Mouse (Mus musculus): ENCODE measurements at regions not wholly inside any gene's neighbourhood (a gene's known extent, or its start where the extent isn't known, plus 50 kb on each side); places are given as distances from the start of the nearest gene placed in this dataset.

DNA sequence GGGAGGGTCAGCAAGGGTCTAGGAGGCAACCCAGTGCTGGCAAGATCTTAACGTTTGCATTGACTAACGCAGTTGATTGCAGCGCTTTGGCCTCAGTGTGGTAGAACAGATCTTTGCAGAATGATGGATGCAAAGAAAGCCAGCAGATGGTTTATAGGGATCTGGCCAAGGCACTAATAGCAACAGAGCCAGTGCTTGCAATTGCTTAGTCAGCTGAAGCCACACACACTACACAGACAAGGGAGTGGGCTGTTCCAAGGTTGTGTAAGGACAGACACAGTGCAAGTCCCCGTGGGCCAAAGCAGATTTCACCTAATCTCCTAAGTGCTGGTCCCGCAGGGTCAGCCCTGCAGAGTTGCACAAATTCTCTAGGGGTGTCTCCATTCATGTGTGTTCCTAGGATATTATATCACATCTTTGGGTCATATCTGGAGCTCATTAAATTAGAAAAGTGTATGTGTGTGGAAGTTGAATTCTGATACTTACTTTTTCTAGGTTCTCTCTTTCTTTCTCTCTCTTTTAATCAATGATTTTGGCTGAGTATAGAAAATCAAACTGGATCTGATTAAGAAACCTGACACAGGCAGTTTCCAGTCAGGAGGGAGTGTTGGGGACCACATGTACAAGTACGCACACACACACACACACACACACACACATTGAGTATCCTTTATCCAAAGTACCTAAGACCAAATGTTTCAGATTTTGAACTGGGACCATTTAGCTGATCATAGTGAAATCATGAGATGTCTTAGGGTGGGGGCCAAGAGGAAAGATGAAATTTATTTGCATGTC, 68.5 kb upstream of the Mboat1 start:
- no peak for DNase-seq
- no peaks in the 10 kb centered on the region for H3K4me1 ChIP-seq (ENCODE audit: control insufficient read depth, insufficient read depth, low read length)
- no peak overlapping the region for H3K4me3 ChIP-seq (replicated peaks; ENCODE audit: extremely low read depth, low read depth, low read length)
- WGBS, result 69% methylated on average over 6 of the region's 6 CpGs
- TF ChIP-seq POLR2A (IDR thresholded peaks at IDR 0.05; ENCODE audit: borderline replicate concordance, extremely low read depth, low read depth, low read length), result no peak
- TF ChIP-seq CTCF (IDR thresholded peaks at IDR 0.05; ENCODE audit: insufficient read depth, low read length), result no peak

DNA sequence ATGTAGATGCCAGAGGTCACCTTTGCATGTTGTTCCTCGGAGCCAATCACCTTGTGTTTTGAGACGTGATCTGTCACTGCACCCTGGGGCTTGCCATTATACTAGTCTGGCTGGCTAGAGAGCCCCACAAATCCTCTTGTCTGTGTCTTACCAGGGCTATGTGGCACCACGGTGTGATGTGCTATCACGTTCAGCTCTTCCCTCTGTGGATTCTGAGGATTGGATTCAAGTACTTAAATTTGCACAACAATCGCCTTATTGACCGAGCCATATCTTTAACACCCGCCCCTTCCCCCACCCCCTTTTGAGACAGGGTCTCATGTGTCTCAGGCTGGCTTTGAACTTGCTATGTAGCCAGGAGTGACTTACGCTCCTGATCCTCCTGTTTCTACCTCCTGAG, 70.8 kb upstream of the Mboat1 start:
- WGBS, result 67% methylated on average over 8 of the region's 8 CpGs
- no peak for TF ChIP-seq CTCF (IDR thresholded peaks at IDR 0.05; ENCODE audit: insufficient read depth, low read length)
- no peak for TF ChIP-seq POLR2A (IDR thresholded peaks at IDR 0.05; ENCODE audit: borderline replicate concordance, extremely low read depth, low read depth, low read length)
- no peak overlapping the region for H3K4me3 ChIP-seq (replicated peaks; ENCODE audit: extremely low read depth, low read depth, low read length)

DNA sequence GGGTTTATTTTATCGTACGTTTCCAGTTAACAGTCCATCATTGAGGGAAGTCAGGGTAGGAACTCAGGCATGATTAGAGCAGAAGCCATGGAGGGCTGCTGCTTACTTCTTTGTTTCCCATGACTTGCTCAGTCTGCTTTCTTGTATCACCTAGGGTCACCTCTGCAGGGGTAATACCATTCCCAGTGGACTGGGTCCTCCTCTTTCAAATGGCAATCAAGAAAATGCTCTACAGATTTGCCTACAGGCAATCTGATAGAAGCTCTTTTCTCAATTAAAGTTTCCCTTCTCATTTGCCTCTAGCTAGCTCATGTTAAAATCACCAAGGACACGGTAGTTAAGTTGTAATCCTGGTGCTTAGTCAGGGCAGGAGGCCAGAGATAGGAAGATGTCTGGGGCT, 72.5 kb upstream of the Mboat1 start:
- WGBS, result 74% methylated on average over 3 of the region's 3 CpGs
- no peak for TF ChIP-seq CTCF (IDR thresholded peaks at IDR 0.05; ENCODE audit: insufficient read depth, low read length)
- TF ChIP-seq POLR2A (IDR thresholded peaks at IDR 0.05; ENCODE audit: borderline replicate concordance, extremely low read depth, low read depth, low read length), result no peak

More for the DNA sequence above, 70.8 kb upstream of the Mboat1 start:
- no peaks in the 10 kb centered on the region for H3K4me1 ChIP-seq (ENCODE audit: control insufficient read depth, insufficient read depth, low read length)
- DNase-seq, result no peak

DNA sequence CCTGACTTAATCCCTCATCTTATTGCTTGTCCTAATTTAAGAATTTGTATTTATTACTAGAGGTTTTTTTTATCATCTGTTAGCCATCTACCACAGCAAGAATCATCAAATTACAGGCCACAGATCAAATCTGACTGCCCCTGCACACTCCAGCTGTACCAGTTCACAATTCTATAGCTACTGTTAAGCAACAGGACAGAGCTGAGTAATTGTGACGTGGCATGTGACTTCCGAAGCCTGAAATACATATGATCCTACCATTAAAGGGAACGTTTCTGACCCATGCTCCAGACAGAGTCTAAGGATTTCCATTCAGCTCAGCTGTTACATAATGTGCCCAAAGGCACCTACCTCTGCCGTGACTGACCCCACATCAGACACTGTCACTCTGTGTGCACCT, 74.0 kb upstream of the Mboat1 start:
- no peak for DNase-seq
- H3K4me3 ChIP-seq (replicated peaks; ENCODE audit: extremely low read depth, low read depth, low read length), result no peak overlapping the region
- TF ChIP-seq CTCF (IDR thresholded peaks at IDR 0.05; ENCODE audit: insufficient read depth, low read length) (no peak), POLR2A (IDR thresholded peaks at IDR 0.05; ENCODE audit: borderline replicate concordance, extremely low read depth, low read depth, low read length) (no peak)
- no peaks in the 10 kb centered on the region for H3K4me1 ChIP-seq (ENCODE audit: control insufficient read depth, insufficient read depth, low read length)
- WGBS, result 82% methylated on average over 4 of the region's 4 CpGs

More for the DNA sequence above, 72.5 kb upstream of the Mboat1 start:
- DNase-seq, result no peak
- H3K4me1 ChIP-seq (ENCODE audit: control insufficient read depth, insufficient read depth, low read length), result no peaks in the 10 kb centered on the region
- H3K4me3 ChIP-seq (replicated peaks; ENCODE audit: extremely low read depth, low read depth, low read length), result no peak overlapping the region

DNA sequence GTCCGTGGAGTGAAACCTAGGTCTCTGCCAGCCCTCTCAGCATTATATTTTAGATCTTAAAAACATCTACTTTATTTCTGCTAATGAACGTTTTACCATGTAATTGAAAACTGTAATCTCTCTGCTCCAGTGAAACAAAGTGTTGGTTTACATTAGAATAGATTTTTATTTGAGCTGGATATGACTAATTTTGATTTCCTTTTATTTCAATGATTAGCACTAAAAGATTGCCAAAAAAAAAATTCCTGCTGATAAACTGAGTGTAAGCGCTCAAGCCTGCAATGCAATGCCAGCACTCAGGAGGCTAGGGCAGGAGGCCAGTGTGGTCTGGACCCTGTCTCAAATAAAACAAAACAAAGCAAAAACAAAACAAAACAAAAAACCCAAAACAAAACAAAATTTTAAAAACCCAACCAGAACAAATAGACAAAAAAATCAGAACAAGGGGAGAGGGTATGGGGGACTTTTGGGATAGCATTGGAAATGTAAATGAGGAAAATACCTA, 69.3 kb upstream of the E2f3 start:
- Histone ChIP-seq H3K4me3 (replicated peaks; ENCODE audit: extremely low read depth, low read depth, low read length) (no peak overlapping the region), H3K4me1 (ENCODE audit: control insufficient read depth, insufficient read depth, low read length) (no peaks in the 10 kb centered on the region)
- TF ChIP-seq CTCF (IDR thresholded peaks at IDR 0.05; ENCODE audit: insufficient read depth, low read length) (no peak), POLR2A (IDR thresholded peaks at IDR 0.05; ENCODE audit: borderline replicate concordance, extremely low read depth, low read depth, low read length) (no peak)
- no peak for DNase-seq
- WGBS, result 62% methylated on average over 3 of the region's 3 CpGs

DNA sequence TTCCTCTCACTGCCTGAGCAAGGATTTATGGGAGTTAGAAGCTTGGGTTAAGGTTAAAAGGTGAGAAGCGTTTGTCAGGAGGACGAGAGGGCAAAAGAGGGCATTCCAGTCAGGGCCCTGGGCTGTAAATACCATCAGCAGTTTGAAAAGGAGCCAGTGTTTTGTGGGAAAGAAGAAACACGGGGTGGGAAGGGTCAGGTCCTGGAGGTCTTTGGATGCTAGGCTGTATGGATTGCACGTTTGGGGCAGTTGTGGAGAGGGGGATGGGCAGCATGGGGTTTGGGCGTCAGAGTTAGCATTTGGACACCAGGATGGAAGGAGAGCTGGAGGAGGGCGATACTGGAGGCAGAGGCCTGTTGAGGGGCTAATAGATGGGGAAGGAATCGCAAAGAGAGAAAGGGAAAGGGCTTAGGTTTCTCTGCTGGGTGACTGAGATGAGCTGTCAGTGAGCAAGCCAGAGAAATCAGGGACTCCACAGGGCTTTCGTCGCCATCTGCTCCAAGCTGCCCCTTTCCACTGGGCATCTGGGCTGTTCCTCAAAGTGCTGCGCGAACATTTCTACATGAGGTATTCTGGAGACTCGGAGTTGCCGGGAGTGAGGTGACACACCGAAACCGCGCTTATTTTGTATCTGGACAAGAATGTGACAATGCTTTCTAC, 66.2 kb upstream of the E2f3 start:
- Histone ChIP-seq H3K4me3 (replicated peaks; ENCODE audit: extremely low read depth, low read depth, low read length) (no peak overlapping the region), H3K4me1 (ENCODE audit: control insufficient read depth, insufficient read depth, low read length) (no peaks in the 10 kb centered on the region)
- DNase-seq, result no peak
- TF ChIP-seq POLR2A (IDR thresholded peaks at IDR 0.05; ENCODE audit: borderline replicate concordance, extremely low read depth, low read depth, low read length), result no peak
- no peak for TF ChIP-seq CTCF (IDR thresholded peaks at IDR 0.05; ENCODE audit: insufficient read depth, low read length)
- WGBS, result 64% methylated on average over 16 of the region's 16 CpGs

DNA sequence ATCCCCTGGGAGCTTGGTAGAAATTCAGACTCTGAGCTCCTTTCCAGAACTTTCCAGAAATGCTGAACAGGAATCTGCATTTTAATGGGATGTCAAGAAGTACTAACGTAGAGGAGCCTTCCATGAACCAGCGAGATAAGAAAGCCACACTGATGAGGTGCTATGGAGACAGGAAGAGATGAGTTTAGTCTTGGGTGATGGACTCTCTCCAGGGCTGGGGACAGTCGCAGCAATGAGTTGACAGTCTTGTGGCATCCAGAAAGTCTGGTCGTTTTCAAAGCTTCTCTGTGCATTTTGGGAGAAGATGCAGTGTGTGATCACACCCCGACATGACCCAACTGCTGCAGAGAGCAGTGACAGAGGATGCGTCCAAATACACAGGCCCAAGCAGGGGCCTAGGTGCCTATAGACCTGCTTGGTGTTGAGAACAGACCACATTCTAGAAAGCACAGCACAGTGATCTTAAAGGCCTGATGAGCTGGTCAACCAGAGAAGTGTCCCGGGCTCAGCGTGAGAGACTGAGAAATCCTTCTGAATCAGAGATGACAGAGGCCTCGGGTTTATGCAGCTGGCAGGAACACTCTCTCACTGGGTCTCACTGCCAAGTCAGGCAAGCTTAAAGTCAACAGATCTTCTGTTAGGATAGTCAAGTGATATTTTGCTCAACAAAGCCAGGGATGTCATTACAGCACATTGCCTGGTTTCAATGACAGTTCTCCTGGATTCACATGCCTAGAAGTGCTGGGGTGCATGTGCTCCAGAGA, 65.1 kb upstream of the E2f3 start:
- H3K4me1 ChIP-seq (ENCODE audit: control insufficient read depth, insufficient read depth, low read length), result no peaks in the 10 kb centered on the region
- no peak for DNase-seq
- H3K4me3 ChIP-seq (replicated peaks; ENCODE audit: extremely low read depth, low read depth, low read length), result no peak overlapping the region
- TF ChIP-seq POLR2A (IDR thresholded peaks at IDR 0.05; ENCODE audit: borderline replicate concordance, extremely low read depth, low read depth, low read length), result no peak
- no peak for TF ChIP-seq CTCF (IDR thresholded peaks at IDR 0.05; ENCODE audit: insufficient read depth, low read length)
- WGBS, result 56% methylated on average over 9 of the region's 9 CpGs

DNA sequence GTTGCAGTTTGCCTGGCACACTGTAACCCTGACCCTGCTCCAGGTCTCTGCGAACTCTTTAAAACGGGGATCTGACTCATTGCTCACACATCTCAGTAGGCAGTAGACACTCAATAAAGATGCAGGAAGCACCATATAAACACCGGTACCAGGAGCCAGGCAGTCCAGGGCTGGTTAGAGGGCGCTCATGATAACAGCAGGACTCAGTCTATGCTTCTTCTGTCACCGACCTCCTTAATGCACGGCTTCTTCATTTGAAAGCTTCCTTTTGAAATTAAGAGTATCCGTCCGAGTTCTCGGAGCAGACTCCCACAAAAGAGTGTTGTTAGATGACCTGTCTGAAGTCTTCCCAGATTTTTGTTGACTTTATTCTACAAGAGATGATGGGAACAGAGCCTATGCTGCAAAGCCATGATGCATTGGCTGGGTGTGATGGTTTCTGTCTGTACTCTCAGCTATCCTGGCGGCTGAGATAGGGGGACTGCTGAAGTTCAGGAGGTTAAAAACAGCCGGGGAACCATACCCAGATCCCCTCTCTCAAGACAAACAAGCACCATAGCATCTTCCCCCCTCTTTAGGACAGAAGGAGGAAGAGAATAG, 62.5 kb upstream of the E2f3 start:
- H3K4me1 ChIP-seq (ENCODE audit: control insufficient read depth, insufficient read depth, low read length), result no peaks in the 10 kb centered on the region
- TF ChIP-seq CTCF (IDR thresholded peaks at IDR 0.05; ENCODE audit: insufficient read depth, low read length), result no peak
- no peak for TF ChIP-seq POLR2A (IDR thresholded peaks at IDR 0.05; ENCODE audit: borderline replicate concordance, extremely low read depth, low read depth, low read length)
- no peak for DNase-seq
- no peak overlapping the region for H3K4me3 ChIP-seq (replicated peaks; ENCODE audit: extremely low read depth, low read depth, low read length)
- 31% methylated on average over 11 of the region's 11 CpGs for WGBS
